Mouse (Mus musculus) thymus, adult 2 months (tissue): ENCODE measurements around the gene Mlec.

Source experiments
- CTCF ChIP-seq: fragments of 200-500 bp; IDR thresholded peaks from 2 replicates; pipeline ENCODE4 v1.5.1; 2012; ENCODE audit warnings: mild to moderate bottlenecking, control low read depth, low read length, moderate library complexity, borderline replicate concordance; ENCODE audit not compliant: control insufficient read depth, poor library complexity, insufficient read depth; ENCODE audit errors: extremely low read depth
- POLR2A ChIP-seq: fragments of 200-500 bp; IDR thresholded peaks from 2 replicates; pipeline ENCODE4 v1.6.1; 2012; ENCODE audit warnings: mild to moderate bottlenecking, low read length, control low read depth, moderate library complexity; ENCODE audit not compliant: control insufficient read depth, poor library complexity, insufficient read depth; ENCODE audit errors: extremely low read depth

- no peak for TF ChIP-seq CTCF
- no peak for TF ChIP-seq POLR2A
These were observed 17.3 kb downstream of the Mlec start for GRCm38 (mm10) chr5:115140726-115141125.
